Mouse (Mus musculus) c-Kit-positive CD71-negative TER-119-negative erythroid progenitor cells, embryonic 14.5 days (primary cell): ENCODE measurements at regions not wholly inside any gene's neighbourhood (a gene's known extent, or its start where the extent isn't known, plus 50 kb on each side); places are given as distances from the start of the nearest gene placed in this dataset.
A peak's percentile ranks its signal among the peaks of the same experiment; 100 is the strongest.

Experiments used
- DNase-seq: peaks from one replicate; pipeline ENCODE4 v3.0.0-alpha.2; 2013; ENCODE audit warnings: low read depth

DNA sequence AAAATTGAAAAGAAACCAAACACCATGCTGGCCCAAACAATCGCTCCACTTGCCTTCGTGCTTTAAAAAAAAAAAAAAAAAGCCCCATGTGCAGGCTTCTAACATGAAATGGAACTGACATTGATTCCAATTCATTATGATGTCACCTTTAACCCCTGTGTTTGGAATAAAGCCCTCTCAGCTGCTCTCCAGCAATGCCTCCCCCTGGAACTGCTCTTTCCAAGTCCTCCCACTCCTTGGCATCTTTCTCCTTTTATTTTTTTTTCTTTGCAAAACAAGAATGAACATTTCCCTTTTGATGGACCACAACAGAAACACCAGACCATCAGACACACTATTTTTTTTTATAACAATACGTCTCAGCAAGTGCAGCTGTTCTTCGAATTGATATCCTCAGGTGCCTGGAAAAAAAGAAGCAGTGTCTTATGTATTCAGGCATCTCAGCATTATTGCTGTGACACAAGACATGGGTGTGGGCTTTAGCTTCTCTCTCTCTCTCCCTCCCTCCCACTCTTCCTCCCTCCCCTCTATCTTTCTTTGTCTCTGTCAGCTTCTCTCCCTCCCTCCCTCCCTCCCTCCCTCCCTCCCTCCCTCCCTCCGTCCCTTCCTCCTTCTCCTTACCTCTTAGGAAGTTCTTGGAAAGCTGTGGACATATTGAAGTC is 152.3 kb upstream of the Pitrm1 start:
- DNase-seq = no peak

DNA sequence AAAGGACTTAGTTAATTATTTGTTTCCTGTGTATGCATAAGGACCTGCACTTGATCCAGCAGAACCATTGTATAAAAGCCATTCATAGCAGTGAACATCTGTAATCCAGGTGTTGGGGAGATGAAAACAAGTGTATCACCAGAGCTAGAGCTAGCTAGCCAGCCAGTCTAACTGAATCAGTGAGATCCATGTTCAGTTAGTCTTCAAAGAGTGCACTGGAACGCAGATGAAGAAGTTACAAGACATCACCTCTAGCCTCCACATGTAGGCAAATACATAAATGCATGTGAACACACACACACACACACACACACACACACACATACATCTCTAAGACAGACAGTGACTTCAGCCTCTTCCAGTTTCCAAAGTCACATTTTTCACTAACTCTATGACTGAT is 150.3 kb upstream of the Pitrm1 start:
- DNase-seq = no peak

DNA sequence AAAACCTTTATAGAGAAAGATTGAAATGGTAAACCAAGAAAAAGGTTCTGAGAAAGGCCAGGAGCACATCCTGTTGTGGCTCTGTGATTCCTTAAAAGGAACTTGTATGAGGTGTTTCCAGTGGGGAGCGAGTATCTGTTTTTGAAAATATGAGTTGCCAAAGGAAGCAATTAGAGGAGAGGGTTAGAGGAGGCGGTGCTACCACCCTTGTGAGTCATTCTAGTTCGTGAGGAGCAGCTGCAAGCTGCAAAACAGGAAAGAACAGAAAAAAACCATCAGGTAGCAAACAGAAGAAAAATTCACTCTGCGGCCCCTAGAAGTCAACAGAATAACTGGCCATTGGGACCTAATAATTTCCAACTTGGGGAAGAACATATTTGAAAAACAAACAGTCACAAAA is 116.1 kb upstream of the Pitrm1 start:
- DNase-seq = no peak

DNA sequence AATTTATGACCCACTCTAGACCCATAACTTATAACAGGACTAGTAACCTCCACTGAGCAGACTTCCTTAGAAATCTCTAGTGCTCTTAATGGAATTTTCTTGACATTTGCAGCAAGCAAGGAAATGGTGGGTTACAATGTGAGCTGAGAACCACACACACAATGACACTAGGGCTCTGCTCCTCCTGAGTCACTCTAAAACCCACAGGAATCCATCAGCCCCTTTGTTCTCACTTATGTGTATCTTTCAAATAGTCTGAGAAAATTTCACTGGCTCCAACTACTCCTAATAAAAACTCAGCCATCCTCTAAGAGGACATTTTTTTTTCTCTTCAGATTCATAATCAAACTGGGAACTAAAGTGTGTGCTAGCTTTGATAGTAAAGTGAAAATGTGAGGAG is 101.0 kb upstream of the Pitrm1 start:
- DNase-seq = no peak

DNA sequence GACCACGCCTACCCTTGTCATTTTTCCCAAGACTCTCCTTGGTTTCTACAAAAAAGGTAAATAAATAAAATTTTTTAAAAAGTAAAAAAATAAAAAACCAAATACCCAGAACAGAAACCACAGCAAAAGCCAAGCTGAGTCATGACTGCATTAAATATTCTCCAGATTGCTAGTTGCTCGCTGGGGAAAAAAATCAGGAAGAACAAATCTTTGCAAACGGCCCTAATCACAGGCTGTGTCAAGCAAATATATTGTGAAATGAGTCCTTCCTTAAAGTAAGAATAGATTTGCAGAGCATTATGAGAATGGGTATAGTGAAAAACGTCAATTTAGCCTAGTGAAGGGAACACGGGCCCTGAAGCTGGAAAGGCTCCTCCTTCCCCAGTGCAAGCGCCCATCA is 86.6 kb upstream of the Pitrm1 start:
- no peak for DNase-seq

DNA sequence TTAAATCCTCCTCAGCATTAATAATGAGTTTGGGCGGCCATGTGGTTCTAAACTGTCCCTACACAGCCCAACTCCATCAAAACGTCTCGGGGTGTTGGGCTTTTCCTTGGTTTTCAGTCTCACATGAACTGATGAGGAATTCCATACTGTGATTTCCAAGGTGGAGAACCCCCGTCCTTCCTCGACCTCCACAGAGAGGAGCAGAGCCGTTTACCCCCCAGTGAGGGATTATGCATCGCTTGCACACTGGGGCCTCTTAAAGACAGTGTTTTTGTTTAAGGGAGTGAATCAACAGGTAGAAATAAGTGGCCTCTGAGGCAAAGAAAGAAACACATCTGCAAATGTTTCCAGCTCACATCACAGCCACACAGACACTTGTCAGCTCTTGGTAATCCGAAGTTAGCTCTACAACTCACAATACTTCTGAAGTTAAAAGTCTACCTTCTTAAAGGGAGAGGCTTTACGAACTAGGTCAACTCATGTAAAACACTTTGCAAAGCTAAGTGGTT is 82.0 kb upstream of the Pitrm1 start:
- DNase-seq = no peak

DNA sequence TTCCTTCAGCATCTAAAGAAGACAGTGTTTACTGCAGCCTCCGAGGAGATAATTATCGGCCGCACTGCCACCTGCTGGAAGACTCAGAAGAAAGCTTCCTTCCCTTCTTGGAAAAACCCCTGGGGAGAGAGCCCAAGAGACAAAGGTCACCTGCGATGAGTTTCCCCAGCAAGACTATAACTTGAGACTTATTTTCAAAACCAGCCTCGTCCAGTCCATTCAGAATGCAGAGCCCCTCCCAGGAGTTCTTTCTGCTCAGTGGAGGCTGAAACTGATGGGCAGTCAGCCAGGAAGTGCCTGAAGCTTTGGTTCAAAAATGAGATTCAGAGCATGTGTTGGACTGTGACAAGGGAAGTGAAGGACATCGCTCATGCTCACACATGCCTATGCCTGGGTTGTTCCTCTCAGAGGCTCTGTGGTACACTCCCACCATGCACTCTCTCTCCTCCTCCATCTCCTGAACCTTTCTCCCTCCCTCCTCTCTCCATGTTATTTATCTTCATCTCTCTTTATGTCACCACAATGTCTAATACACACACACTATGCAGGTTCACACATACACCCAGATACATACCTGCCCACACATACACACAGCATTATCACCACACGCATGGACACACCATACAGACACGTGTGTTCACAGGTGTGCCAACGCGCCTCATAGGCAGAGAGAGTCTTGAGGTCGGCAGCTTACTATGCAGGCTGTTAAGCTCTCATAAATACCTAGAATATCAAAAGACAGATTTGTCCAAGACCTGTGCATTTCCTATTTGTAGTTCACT is 78.3 kb upstream of the Pitrm1 start:
- no peak for DNase-seq

DNA sequence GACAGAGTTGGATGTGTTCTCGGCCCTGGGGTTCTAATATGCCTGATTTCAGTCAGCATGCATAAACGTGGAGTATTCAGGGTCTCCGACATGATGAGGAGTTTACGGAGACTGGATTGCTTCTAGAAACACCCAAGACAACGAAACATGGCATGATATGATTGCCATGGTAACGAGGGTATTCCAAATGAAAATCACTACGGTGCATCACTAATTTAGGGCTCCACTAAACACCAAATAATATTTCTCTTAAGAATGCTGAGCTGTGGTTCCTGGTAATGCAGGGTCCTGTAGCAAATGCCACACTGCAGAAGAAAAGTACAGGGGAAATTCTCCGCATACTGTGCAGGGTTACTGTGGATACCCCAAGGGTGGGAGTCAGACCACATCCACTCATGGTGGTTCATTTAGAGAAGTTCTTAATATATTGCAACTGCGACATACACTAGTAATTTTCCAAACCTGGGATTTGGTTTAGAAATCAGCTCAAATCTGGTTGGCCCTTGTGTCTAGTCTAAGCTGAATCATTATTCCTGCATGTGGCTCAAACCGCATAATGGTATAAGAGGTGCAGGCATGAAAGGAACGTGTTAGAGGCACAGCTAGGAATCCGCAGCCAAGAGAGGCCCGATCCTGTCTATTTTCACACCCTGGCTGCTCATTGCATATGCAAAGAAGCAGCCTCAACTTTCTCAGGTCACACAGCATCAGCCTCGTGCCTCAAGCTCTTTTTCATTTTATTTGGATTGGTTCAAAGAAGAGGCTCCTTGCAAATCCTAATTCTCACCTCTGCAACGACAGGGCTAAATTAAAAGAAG is 77.5 kb upstream of the Pitrm1 start:
- DNase-seq = no peak

DNA sequence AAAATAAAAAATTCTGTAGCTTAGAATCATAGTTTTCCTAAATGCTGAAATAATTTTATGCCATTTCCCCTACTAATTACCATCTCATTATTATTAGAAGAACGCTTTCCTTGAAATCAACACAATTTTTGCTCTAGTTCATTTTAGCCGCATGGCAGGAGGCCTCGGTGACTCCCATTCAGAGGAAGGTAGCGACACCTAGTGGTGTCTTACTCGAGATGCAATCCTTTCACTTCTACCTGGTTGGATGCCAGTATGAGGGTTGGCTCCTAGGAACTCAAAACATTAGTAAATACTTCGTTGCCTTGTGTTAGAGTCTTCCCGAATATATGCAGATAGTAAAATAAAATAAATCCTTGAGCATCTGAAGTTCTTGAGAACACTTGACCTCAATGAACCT is 76.3 kb upstream of the Pitrm1 start:
- DNase-seq = peak; percentile 50

DNA sequence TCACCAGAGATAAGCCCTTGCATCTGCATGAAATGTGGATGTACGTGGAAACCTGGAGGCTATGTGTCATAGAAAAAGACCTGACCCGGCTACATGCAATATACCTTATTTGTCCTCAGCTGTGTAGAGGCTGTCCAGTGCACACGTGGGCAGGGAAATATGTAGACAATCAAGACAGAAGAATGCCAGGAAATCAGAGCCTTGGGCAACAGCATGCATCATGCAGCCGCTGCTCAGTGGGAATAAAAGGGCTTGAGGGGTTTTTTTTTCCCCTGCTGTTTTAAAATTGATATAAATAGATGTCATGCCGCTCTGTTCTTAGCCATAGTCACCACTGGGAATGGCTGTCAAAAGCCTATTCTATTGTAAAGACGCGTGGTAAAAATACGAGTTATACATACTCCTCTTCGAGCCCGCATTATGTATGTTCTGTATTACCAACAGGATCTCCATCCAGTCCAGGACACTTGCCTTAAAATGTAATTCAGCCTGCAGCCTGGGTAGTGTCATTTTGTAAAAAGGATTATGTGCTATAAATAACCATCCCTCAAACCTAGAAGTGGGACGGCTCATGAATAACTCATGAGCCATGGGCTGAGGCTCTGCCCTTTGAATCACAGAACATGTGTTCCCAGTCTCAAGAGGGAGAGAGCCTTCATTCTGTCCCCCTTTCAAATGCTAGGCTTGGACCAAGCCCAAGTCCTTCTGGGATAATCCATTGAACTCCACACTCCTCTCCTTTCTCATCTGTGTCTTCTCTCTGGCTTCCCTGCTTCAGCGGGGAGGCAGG is 74.4 kb upstream of the Pitrm1 start:
- no peak for DNase-seq

DNA sequence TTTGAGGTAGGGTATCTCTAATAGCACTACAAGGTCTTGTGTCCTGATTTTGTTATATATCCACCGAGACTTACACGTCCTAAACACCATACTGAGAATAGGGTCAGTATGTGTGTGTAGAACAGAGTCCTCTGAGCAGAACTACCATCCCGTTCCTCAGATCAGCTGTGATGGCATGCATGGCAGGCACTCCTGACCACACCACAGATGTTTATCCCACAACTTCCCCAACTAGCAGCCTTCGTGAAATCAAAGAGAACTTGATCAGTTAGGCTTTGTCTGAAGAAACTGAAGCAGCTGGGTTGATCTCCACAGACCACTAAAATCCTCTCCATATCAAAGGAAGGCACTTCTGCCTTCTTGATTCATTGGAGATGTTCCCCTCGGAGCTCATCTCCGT is 68.3 kb upstream of the Pitrm1 start:
- no peak for DNase-seq

DNA sequence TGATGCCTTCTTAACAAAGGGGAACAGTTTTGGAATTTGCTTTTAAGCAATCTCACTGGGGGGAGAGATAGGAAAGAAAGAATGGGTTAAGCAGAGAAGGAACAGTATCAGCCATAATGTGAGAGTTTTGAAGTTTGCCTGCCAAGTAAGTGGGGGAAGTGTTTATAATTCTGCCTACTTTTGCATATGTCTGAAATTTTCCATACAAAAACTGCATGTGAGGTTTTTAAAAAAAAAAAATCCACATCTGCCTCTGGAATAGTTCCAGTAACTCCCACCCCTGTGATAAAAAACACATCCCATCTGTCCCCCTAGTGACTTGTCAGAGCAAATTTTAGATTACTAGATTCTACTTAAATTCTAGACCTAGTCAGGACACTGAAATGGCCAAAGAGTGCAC is 63.5 kb upstream of the Pitrm1 start:
- DNase-seq = no peak

DNA sequence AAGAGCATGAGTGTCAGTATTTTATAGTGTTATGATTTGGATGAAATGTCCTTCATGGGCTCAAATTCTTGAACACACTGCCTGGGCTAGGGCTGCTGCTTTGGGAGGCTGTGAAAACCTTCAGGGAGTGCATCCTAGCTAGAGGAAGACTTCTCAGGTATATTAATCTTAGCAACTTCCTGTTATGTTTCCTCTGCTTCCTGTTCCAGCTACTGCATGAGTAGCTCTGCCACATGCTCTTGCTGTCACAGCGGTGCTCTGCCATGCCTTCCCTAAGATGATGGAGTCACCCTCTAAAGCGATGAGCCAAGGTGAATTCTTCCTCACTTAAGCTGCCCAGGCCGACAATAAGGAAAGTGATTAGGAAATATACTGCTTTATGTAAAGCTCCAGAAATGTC is 60.1 kb upstream of the Pitrm1 start:
- no peak for DNase-seq

DNA sequence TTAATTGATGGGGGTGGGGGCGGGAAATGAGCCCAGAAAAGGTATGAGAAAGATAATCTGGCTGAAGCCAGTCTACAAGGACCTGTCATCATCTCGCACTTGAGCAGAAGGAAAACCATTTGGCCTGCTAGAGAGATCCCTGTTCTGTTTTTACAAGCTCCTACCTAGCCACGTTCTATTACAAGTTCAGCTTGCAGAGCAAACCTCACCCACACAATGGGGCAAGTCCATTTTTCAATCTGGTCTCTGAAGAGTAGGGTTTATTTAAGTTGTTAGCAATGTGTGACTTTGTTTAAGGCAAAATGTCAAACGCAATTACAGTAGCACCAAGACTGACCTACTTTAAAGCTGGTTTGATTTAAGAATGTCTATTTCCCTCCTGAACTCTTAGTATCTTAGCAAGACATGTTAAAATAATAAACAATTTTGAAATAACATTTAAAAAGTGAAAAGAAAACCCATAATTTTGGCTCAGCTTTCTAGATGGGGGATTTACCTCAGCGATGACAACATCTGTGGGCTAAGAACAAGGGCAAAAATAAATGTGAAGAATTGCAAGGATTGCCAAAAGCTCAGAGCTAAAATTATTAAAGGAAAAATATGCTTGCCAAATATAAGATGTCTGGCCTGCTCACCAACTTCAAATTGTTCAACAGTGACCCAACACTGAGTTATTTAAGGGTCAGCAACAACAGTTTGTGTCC is 54.9 kb upstream of the Pitrm1 start:
- DNase-seq = no peak
